Mouse (Mus musculus) embryonic fibroblast, embryonic 13.5 days (primary cell): Measurements from ENCODE around the gene Fam173a.

ENCODE experiments used
- CTCF ChIP-seq: IDR thresholded peaks from 2 replicates; pipeline ENCODE4 v1.5.1; 2011; ENCODE audit warnings: mild to moderate bottlenecking, control low read depth, low read length, moderate library complexity, borderline replicate concordance; ENCODE audit not compliant: insufficient read depth
- POLR2A ChIP-seq: IDR thresholded peaks from 2 replicates; pipeline ENCODE4 v1.6.1; 2011; ENCODE audit warnings: low read depth, mild to moderate bottlenecking, control low read depth, low read length, moderate library complexity

DNA sequence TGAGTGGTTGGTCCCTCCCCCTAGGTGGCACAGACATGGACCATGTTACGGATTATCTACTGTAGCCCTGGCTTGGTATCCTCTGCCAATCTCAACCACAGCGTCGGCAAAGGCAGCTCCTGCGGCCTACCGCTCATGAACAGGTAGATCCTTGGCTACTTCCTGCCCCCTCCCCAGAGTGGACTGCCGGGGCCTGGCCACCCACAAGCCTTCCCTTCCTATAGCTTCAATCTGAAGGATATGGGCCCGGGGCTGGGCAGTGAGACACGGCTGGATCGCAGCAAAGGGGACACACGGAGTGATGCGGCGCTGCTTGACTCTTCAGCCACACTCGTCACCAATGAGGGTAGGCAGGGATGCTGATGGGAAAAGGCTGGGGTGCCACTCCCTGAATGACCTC lies 34.3 kb upstream of the Fam173a start:
- no peak for TF ChIP-seq CTCF
- no peak for TF ChIP-seq POLR2A
